Mouse (Mus musculus) embryo, embryonic 10.5 days (tissue): ENCODE measurements at regions not wholly inside any gene's neighbourhood (a gene's known extent, or its start where the extent isn't known, plus 50 kb on each side); places are given as distances from the start of the nearest gene placed in this dataset.
"Not testable (repeated sequence)": the region's sequence is repeated elsewhere in the genome, so short reads cannot be mapped to it uniquely, and the experiment has no call there.

ENCODE experiments used
- DNase-seq: peaks from one replicate; pipeline ENCODE4 v3.0.0-alpha.2; 2015; ENCODE audit warnings: low spot score

DNA sequence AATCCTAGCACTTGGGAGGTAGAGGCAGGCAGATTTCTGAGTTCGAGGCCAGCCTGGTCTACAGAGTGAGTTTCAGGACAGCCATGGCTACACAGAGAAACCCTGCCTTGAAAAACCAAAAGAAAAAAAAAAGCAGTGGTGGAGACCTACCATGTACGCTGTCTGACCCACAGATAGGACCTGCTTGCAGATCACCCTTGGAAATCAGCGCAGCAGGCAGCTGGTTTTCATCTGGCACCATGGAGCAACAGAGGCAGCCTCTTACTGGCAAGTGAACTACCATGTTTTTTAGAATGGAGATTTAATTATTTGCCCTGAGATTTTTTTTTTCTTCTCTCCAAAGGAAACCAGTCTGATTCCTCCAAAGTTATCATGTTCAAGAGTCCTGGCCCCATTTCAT is 150.8 kb upstream of the Mpdz start:
- DNase-seq: not testable (repeated sequence)

DNA sequence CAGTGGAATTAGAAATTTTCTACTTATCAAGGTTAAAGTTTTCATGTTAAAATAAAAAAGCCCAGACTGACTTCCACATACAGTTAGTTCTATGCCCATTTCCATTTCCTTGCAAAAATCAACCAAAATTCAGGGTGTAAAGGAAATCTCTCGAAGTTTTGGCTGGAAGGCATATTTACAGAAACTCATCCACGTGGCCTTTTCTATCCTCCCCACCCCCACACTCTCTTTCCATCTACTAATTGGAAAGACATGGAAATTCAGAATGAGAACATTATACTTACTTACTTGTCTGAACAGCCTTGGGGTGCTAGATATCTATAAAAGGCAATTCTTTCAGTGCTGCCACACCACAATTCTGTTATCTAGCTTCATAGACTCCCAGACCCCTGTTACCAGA is 139.9 kb upstream of the Mpdz start:
- no peak for DNase-seq

DNA sequence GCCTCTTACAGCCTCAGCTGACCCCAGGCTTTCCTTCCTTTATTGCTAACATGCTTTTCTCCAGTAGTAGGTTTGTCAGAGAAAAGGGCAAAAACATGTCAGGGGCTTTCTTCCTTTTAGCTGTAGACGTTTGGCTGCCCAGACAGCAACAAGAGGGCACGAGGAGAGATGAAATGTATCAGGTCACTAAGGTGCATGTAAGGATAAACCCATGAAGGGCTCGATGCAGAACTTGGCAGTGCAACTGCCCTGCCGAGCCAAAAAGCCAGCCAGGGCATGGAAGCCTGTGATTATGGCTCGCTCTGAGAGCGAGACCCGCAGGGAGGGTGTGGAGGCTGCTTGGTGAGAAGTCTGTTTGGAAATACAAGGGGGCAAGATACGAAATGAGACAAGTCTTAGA is 137.9 kb upstream of the Mpdz start:
- DNase-seq: no peak

DNA sequence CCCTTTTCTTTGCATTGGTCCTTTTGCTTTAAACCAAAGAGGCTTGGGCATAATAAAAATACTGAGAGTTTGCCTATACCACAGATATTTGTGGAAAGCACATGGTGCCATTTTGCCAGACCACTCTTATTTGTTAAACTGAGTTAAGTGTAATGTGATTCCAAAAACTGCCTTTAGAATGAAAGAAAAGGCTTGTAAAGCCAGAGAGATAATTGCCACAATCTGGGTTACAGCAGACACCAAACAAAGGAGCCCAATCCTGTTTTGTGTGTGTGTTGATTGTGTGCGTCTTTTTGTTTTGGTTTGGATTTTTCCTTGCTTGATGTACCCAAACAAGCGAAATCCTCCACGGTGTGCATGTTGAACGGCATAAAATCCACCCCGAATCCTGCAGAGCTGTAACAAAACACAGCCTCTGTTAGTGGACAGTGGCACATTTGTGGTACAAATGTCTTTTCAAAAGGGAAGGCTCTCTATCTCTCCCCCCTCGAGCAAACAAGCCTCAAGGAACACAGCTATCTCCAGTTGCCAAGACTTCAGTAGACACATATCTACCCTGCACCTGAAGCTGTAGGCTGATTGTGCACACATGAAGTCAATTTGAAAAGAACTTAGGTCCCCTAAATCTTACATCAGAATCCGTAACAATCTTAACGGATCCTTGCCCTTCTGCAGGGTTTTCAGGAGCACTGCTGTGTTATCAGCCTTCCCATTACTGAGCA is 136.9 kb upstream of the Mpdz start:
- DNase-seq: no peak

DNA sequence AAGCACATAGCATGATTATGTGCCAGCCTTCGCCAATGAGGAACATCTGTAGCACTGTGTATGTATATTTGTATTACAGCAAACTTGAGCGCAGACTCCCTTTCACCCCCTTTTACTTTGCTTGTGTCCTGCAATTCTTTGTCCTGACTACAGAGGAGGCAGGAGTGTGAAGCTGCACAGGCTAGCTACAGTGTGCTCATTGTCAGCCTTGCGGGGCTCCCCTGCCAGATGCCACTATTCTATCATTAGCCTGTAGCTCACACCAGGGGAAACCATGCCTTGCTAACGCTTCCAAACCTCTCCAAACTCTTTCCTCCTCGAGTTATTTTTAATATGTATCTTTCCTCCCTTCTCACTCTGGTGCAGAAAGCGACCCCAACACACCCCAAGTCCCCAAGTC is 136.4 kb upstream of the Mpdz start:
- peak; percentile 68 for DNase-seq

DNA sequence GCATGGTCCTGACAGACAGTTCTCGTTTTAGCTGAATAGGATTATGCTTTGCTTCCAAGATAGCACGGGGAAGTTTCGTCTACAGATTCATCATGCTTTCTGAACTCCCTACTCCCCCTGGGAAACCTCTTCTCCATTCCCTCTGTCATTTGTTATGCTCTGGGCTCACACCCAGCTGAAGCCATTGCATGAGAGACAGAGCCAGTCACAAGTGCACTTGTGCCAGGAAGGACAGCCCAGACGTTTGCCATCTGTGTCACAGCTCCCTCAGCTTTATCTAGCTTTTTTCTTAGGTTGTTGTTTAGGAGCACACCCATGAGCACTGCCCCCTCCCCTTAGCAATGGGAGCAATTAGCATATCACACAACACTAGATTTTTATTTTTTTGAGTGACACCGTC is 131.2 kb upstream of the Mpdz start:
- no peak for DNase-seq

DNA sequence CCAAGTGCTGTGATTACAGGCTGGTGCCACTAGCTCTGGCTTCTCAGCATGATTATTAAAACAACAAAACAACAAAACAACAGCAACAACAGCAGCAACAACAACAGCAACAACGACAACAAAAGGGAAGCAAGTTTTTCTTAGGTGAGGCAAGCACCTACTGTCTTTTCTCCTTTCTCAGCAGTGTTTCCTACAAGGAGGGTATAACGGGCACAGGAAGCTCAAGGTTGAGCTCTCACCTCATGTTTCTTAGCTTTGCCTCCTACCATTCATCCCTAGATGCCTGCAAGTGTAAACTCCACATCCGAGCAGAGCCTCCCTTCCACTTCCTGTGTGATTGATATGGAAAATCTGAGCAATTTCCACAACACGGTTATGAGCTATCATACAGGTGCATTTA is 128.1 kb upstream of the Mpdz start:
- no peak for DNase-seq

DNA sequence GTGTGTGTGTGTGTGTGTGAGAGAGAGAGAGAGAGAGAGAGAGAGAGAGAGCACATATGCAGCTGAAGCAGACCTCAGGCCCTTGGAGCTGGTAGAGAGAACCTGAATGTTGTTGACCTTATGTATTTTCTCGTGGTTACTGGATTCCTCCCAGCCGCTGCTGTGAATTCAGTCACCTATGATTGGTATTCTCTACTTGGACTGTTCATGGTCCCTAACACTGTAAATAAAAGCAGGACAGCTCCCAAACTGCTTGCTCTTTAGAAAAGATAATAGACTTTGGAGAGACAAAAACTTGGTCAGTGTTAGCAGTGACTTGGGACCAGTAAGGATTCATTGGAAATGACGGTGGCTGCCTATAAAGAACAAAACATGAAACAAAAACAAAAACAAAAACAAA is 126.9 kb upstream of the Mpdz start:
- no peak for DNase-seq

DNA sequence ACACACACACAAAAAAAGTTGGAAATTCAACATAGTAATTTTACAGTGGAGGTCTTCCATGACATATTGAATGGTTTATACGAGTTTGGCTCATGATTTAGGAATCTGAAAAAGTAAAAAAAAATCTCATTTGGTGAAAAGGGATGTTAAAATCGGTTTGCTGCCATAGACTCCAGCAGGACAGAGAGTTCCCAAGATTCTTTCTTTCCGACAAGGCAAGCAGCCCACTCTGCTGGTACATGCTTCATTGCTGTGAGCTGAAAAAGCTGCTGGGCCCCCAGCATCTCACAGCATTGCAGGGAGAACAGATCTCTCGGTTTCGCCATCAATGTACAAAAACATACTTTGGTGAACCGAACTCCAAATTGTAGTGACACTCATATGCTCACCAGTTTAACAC is 125.8 kb upstream of the Mpdz start:
- DNase-seq: no peak

DNA sequence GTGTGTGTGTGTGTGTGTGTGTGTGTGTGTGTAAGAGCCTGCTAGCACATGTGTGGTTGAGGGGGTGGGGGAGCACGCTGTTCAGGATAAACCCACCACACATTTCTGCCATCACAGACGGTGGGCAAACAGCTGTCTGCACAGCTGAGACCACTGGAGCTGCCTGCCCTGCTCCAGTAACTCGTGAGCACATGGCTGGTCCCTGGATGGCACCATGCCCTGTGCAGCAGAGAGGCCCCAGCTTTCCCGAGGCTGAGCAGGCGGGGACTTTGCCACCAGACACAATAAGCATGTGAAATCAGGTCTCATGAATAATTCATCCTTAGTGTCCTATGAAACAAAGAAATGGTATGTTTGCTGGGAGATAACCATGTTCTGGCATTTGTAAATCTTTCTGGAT is 125.3 kb upstream of the Mpdz start:
- DNase-seq: peak; percentile 47

DNA sequence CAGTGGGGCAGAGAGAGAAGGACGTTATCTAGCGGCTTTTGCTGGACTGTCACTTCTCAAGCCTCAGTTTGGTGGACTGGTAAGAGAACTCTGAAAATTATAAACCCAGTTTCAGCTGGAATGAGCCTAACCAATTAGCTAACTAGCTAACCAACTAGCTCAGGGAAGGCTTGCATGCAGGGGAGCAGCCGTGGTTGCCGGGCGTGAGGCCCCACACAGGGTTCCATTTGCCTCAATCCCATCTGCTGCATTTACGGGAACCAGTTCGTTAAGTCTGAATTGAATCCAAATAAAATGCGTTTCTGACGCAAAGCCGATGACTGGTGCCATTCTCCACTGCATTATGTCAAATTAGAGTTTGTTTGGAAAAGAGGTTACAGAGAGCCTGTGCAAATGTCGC is 123.9 kb upstream of the Mpdz start:
- no peak for DNase-seq

DNA sequence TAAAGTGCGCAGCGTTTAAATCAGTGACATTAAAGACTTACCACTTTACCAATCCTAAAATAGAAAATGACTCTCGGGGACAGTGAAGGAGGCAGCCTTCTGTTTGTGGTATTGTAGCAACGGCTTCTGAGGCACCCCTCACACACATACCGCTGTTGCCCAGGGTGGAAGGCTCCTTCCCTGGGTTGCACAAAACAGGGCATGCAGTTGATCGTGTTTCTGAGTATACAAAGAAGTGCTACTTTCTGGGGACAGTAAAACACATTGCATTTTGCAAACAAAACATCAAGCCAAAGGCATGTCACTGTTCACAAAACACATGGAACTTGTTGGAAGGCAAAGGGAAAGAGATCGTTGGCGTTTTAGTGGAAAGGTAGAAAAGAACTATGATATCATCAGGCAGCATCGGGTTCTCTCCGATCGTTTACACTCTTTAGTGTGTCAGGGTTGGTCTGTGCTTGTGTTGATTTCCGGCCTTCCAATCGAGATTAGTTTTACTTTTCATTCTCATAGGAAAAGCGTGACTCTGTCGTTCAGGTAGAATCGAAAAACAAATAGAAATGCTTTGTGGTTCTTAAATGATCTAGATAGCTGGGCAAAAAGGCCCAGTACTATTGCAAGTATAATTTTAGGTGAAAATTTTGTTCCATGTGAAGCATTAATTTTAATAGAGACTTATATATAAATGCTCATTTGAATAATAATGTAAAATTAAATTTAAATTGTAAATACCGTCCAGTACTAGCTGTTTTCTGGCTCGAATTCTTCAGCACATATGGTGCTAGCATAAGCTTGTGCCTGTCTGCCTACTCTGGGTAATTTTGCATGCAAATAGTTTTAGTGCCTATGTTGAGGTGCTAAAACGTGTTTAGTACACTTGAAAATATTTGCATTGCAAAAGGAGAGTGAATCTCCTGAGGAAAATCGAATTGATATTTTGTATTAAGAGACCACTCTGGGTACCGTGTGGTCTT is 123.1 kb upstream of the Mpdz start:
- DNase-seq: no peak

DNA sequence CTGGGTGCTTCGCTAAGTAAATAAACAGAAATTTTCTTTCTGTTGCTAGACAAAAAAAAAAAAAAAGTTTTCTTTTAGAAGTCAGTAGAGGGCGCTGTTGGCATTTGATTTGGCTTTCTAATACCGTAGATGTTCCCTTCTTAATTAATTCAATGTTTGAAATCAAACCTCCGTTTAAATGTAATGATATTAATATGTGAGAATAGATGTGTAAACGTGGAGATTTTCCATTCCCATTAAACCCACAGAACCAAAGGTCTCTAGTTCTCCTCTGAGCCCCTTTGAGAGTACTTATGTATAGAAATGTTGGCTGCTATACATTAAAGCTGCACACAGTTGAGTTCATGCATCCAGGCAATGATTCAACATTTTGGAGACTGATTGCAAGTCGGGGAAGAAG is 121.8 kb upstream of the Mpdz start:
- peak; percentile 73 for DNase-seq

DNA sequence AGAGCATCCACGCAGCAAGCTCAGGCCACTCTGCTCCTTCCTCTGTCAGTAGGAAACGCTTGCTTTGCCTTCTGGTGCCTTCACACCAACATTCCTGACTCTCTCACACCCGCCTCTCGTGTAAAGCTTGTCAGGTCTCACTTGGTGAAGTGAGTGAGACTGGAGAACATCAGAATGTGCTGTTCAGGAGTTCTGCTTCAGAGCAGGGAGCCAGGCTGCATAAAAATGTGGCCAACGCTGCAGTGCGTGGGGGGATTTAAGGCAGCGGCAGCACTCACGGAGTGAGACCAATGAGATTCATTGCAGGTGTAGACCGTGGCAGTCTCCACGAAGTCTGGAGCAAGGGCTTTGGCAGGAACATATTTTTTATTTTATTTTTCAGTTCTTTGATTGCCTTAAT is 121.0 kb upstream of the Mpdz start:
- DNase-seq: no peak

DNA sequence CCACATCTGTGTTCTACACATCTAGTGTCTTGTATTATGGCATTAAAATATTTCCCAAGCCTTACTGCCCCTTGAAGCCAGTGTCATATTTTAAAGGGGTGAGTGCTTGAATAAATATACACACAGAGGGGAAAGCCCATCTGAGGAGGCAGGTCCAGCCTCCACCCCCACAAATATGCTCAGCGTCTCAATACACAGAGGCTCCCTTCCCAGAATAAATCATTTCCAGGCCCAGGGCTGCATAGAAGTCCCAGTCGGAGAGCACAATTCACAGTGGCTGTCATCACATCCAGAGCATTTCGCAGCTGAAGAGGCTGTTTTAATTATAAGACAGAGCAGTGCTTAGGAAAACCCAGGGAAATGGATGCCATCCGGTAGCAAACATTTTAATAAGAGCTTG is 118.8 kb upstream of the Mpdz start:
- peak; percentile 66 for DNase-seq

DNA sequence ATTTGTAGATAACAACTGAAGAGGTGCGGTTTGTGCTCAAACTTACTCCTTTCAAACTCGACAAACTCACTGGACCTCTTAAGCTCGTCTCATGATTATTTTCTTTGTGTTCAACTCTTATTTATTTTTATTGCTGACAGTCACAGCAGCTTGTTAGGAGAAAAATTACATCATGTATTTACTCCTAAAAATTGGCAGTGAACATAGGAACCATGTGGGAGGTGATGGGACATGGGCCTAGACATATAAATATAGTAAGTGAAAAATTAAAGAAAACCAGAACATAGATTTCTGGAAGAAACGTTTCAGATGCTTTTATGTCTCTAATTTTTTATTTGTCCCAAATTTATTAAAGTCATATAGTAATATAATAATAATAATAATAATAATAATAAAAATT is 108.2 kb upstream of the Mpdz start:
- DNase-seq: no peak

DNA sequence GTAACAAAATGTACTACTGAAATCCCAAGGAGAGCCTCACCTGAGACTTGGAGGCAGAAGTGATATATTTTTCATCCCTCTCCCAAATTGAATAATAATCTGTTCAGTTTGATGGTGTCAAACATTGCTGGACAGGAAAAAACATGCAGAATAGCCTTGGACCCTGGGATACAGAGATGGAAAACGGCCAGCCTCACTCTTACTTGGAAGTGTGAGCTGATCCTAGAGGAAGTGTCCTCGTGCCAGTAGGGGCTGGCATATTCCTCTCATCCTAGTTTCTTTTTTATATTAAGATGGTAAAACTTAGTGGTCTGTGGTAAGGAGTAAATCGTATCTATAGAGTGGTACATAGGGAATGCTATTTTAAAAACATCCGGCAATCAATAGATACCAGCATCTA is 107.6 kb upstream of the Mpdz start:
- DNase-seq: no peak

DNA sequence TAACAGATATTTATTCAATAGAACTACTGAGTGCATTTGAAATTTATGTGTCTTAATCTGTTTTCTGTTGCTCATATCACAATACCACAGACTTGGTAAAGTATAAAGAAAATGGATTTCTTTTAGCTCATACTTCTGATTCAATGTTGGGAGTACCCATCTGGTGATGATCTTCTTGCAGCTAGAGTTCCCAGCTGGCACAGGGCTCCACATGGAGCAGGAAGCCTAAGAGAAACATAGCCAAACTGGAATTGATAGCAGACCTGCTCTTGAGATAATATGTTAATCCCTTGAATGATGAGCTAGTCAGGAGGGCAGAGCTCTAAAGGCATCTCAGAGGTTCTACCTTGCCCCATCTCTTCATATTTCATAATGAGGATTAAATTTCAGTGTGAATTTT is 97.9 kb upstream of the Mpdz start:
- DNase-seq: no peak

DNA sequence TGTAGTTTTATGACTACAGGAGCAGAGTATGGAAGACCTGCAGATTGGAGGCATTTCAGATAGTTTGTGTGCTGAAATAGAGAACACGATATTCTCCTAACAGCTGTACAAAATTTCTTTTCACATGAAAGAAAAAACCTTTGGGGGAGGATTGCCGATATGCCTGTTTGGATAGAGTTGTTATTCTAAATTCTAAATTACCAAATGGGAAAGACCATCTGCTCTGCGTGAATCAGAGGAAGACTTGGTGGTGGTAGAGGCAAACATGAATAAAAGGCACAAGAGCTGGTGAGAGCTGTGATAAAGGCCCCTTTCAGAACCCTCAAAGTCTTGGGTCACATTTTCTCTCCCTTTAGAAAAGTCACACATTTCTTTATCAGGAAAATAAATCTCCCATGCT is 96.9 kb upstream of the Mpdz start:
- no peak for DNase-seq

DNA sequence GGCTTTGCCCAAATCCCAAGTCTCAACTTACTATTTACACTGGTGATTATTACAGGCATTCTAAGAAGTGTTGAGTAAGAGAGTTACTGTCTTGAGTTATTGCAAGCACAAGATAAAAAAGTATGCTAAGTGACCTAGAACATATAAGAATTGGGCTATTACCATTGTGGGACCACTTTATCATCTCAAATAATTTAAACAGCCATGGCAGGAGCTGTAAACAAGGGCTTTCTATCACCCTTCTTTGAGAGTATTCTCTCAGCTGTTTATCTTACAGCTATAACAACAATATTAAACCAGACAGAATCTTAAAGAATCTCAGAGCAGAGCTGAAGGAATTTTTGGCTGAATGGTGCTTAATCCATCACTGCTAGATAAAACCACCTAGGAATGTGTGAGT is 94.2 kb upstream of the Mpdz start:
- no peak for DNase-seq

DNA sequence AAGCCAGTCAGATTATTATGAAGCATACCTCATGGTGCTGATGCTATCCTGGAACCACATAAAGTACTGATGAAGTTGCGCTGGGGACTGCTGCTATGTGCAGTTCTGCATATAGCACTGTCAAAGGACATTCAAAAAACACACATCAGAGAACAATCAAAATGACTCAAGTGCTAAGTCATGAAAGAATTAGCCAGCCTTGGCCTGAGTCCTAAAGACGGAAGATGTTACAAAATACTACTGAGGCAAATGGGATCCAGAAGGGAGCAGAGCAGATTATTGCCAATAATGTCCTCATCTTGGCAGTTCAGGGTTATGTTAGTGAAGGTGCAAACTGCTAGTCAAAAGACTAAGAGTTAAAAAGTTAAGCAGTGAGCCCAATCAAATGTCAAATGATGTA is 87.9 kb upstream of the Mpdz start:
- no peak for DNase-seq

DNA sequence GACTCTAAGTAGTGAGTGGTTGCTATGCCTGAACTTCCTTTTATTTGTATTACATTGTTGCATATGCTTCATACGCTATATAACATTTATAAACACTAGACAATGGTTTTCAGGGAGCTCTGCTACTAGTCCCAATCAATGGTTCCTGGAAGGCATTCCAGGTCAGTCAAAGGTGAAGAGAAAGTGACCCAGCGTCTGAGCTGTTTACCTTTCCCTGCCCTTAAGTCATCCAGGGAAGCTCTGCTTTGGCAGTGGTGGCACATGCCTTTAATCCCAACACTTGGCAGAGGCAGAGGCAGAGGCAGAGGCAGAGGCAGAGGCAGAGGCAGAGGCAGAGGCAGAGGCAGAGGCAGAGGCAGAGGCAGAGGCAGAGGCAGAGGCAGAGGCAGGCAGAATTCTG is 76.5 kb upstream of the Mpdz start:
- DNase-seq: not testable (repeated sequence)

DNA sequence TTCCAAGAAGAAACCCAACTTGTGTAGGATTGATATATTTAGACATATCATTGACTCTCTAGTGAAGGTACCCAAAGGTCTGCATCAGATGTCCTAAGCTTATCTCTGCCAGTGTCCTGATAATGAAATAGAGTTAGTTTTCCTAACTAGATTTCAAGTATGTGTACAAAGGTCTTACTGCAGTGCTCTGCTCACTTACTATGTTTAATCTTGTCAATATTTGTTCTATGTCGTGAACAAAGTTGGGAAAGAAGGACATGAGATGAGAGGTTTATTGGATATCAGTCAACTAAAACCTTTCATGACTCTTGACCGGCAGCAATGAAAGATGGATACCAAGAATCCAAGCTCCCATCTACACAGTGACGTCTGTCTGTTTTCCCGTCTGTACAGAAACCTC is 71.9 kb upstream of the Mpdz start:
- DNase-seq: no peak

DNA sequence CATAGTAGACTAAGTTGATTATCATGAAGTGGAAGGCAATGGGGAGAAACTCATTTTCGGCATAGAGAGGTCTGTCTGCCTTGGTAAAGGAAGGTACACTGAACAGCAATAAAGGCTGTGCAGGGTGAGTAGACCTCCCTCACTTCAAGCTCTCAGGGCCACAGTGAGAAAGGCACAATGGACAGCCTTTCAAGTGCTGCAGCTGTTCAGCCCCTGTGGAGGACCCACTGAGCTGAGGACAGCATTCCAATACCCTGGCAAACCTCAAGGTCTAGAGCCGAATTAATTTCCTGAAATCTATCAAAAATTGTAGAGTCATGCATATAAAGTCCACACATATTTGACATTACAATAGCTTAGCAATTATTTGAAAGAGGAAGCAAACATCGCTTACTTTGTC is 69.8 kb upstream of the Mpdz start:
- DNase-seq: no peak
